Mouse (Mus musculus) ES-E14 (cell line): Measurements from ENCODE around the gene Wdr19. TPM values are rescaled to one million over a fixed set of nuclear protein-coding genes. Genes with fewer than 3 reads are reported as not detected.

Experiments
- DNase-seq: peaks from one replicate; pipeline ENCODE4 v3.0.0-alpha.2; 2013; ENCODE audit warnings: low read depth, low spot score
- H3K27ac ChIP-seq: 2 replicates; pipeline ENCODE4 v1.5.1; 2012; ENCODE audit warnings: low read depth, mild to moderate bottlenecking, low read length, moderate library complexity, mixed read lengths; ENCODE audit not compliant: poor library complexity, insufficient read depth, severe bottlenecking
- H3K36me3 ChIP-seq: 2 replicates; pipeline ENCODE4 v1.6.1; 2012; ENCODE audit warnings: mild to moderate bottlenecking, low read length, moderate library complexity, mixed read lengths; ENCODE audit not compliant: control insufficient read depth, poor library complexity, insufficient read depth, severe bottlenecking
- H3K4me1 ChIP-seq, 2 experiments: fragments of 150-350 bp in 1 of 2; sonication (generic) in 1 of 2; 2 replicates each; pipeline ENCODE4 v1.6.1; 2012; ENCODE audit warnings: low read length in 2 of 2, mild to moderate bottlenecking in 1 of 2, mixed read lengths in 1 of 2; ENCODE audit not compliant: control insufficient read depth in 2 of 2, insufficient read depth in 2 of 2, poor library complexity in 1 of 2
- H3K4me3 ChIP-seq, 2 experiments: fragments of 150-350 bp in 1 of 2; sonication (generic) in 1 of 2; 2 replicates each; pipeline ENCODE4 v1.5.1; 2012; ENCODE audit warnings: low read length in 2 of 2, low read depth in 1 of 2, mild to moderate bottlenecking in 1 of 2, mixed read lengths in 1 of 2; ENCODE audit not compliant: insufficient read depth in 1 of 2, poor library complexity in 1 of 2, severe bottlenecking in 1 of 2
- H3K9ac ChIP-seq: 2 replicates; pipeline ENCODE4 v1.6.1; 2012; ENCODE audit warnings: low read depth, mild to moderate bottlenecking, low read length, mixed read lengths; ENCODE audit not compliant: poor library complexity, insufficient read depth, severe bottlenecking
- H3K9me3 ChIP-seq: fragments of 150-350 bp; sonication (generic); 2 replicates; pipeline ENCODE4 v1.6.1; 2012; ENCODE audit warnings: low read depth, mild to moderate bottlenecking, low read length; ENCODE audit not compliant: control insufficient read depth, insufficient read depth
- CHD2 ChIP-seq: IDR thresholded peaks from 2 replicates; pipeline ENCODE4 v1.6.1; 2014; ENCODE audit warnings: mild to moderate bottlenecking, low read depth, low read length, inconsistent platforms
- HCFC1 ChIP-seq: IDR thresholded peaks from 2 replicates; pipeline ENCODE4 v1.6.1; 2012; ENCODE audit warnings: low read length, inconsistent platforms, borderline replicate concordance; ENCODE audit not compliant: insufficient read depth
- MAFK ChIP-seq: IDR thresholded peaks from 2 replicates; pipeline ENCODE4 v1.6.1; 2014; ENCODE audit warnings: mild to moderate bottlenecking, low read depth, low read length, inconsistent platforms; ENCODE audit not compliant: insufficient read depth
- ZC3H11A ChIP-seq: IDR thresholded peaks from 2 replicates; pipeline ENCODE4 v1.6.1; 2012; ENCODE audit warnings: low read depth, mild to moderate bottlenecking, inconsistent platforms, low read length, borderline replicate concordance
- ZNF384 ChIP-seq: IDR thresholded peaks from 2 replicates; pipeline ENCODE4 v1.6.1; 2012; ENCODE audit warnings: low read depth, low read length, inconsistent platforms
- in situ Hi-C, 2 experiments: fragments of 600-800 bp; cut with MboI; formaldehyde crosslinking; loops; one replicate each; pipeline ENCODE4 v1.15.1; 2025; ENCODE audit warnings: low sequenced_read_pairs in 2 of 2, inconsistent platforms in 1 of 2; ENCODE audit not compliant: unreplicated experiment in 2 of 2
- total RNA-seq: library from RNA; depleted of rRNA; stranded (reverse); fragments of 300-350 nt; gene quantifications from 2 replicates; pipeline ENCODE4 v1.2.3, GENCODE M21; 2012; rRNA removed

The Wdr19 gene
- 5.3 and 5.7 TPM in 2 replicates for total RNA-seq

- no peaks in the 10 kb centered on the region for H3K9me3 ChIP-seq
- no peaks in the 10 kb centered on the region for H3K36me3 ChIP-seq
- in situ Hi-C loops: no loop called here
- no peak within 1 kb of the TSS for H3K27ac ChIP-seq
- DNase-seq: peak; percentile 99
- TF ChIP-seq CHD2 (no peak), ZC3H11A (no peak), ZNF384 (no peak), HCFC1 (no peak), MAFK (no peak)
- H3K4me1 ChIP-seq: peaks cover 3 to 4% of the 10 kb centered on the region in 2 experiments; a peak in 2 of 4 replicates
- H3K4me3 ChIP-seq: peak within 1 kb of the TSS; percentile 72 to 79
- H3K9ac ChIP-seq: peak within 1 kb of the TSS; percentile 68
These were observed at the start of gene Wdr19 for GRCm38 (mm10) chr5:65199346-65200128. TSS of gene Wdr19 (plus strand) at chr5:65199696.

- Histone ChIP-seq H3K36me3 (no peaks in the 10 kb centered on the region), H3K27ac (no peak overlapping the region), H3K4me3 (no peak overlapping the region), H3K9me3 (no peaks in the 10 kb centered on the region), H3K9ac (no peak overlapping the region), H3K4me1 (no peaks in the 10 kb centered on the region)
- no peak for DNase-seq
- in situ Hi-C loops: no loop called here
- TF ChIP-seq CHD2 (no peak), ZC3H11A (no peak), HCFC1 (no peak), ZNF384 (no peak), MAFK (no peak)
These were observed 49.8 kb upstream of the Wdr19 start for GRCm38 (mm10) chr5:65149706-65150105.

GRCm38 (mm10) chr5:65150376-65150955 lies 49.0 kb upstream of the Wdr19 start:
- Histone ChIP-seq H3K36me3 (no peaks in the 10 kb centered on the region), H3K4me3 (no peak overlapping the region), H3K9me3 (no peaks in the 10 kb centered on the region), H3K4me1 (no peaks in the 10 kb centered on the region), H3K9ac (no peak overlapping the region), H3K27ac (no peak overlapping the region)
- no peak for TF ChIP-seq ZNF384
- TF ChIP-seq ZC3H11A: no peak
- TF ChIP-seq HCFC1: no peak
- no peak for TF ChIP-seq MAFK
- no peak for TF ChIP-seq CHD2
- in situ Hi-C loops: no loop called here
- no peak for DNase-seq

GRCm38 (mm10) chr5:65151276-65151675 lies 48.2 kb upstream of the Wdr19 start:
- H3K9ac ChIP-seq: no peak overlapping the region
- in situ Hi-C loops: no loop called here
- H3K9me3 ChIP-seq: no peaks in the 10 kb centered on the region
- no peak for TF ChIP-seq HCFC1
- TF ChIP-seq ZNF384: no peak
- no peak for TF ChIP-seq CHD2
- TF ChIP-seq ZC3H11A: no peak
- no peak for TF ChIP-seq MAFK
- no peaks in the 10 kb centered on the region for H3K4me1 ChIP-seq
- DNase-seq: no peak
- no peak overlapping the region for H3K4me3 ChIP-seq
- H3K27ac ChIP-seq: no peak overlapping the region
- H3K36me3 ChIP-seq: no peaks in the 10 kb centered on the region
